Mouse (Mus musculus): Measurements from ENCODE around the gene Gpr62. TPM values are rescaled to one million over a fixed set of nuclear protein-coding genes. Genes with fewer than 3 reads are reported as not detected.

Gene Gpr62
- polyA plus RNA-seq, 1 experiment from 2014 or later: 0.13 TPM

GRCm38 (mm10) chr9:106421865-106422160 lies 43.9 kb downstream of the Gpr62 start:
- Histone ChIP-seq H3K36me3 (ENCODE audit: control insufficient read depth, insufficient read depth) (no peaks in the 10 kb centered on the region), H3K4me1 (ENCODE audit: control insufficient read depth, insufficient read depth, low read length) (peaks cover 18% of the 10 kb centered on the region), H3K27ac (ENCODE audit: low read length) (no peak overlapping the region), H3K27me3 (ENCODE audit: control insufficient read depth, insufficient read depth, low read length) (no peaks in the 10 kb centered on the region), H3K4me3 (ENCODE audit: low read length) (peak overlapping the region; percentile 26; the same call in 1 of the 2 replicates), H3K9ac (ENCODE audit: low read length) (peak overlapping the region; percentile 58), H3K4me2 (ENCODE audit: low read depth, low read length) (peak overlapping the region; percentile 49), H3K9me3 (replicated peaks; ENCODE audit: control insufficient read depth, low read length) (no peaks in the 10 kb centered on the region)
- ATAC-seq (replicated peaks; ENCODE audit: extremely low read depth, insufficient read depth, low FRiP score): peak; percentile 56
- 0% methylated on average over 3 of the region's 3 CpGs for WGBS

- no peaks in the 10 kb centered on the region for H3K36me3 ChIP-seq (ENCODE audit: control insufficient read depth, insufficient read depth)
- no peaks in the 10 kb centered on the region for H3K9me3 ChIP-seq (replicated peaks; ENCODE audit: control insufficient read depth, low read length)
- no peaks in the 10 kb centered on the region for H3K27me3 ChIP-seq (ENCODE audit: control insufficient read depth, insufficient read depth, low read length)
- H3K27ac ChIP-seq (ENCODE audit: low read length): no peak overlapping the region
- peaks cover 21% of the 10 kb centered on the region for H3K4me1 ChIP-seq (ENCODE audit: control insufficient read depth, insufficient read depth, low read length)
- H3K9ac ChIP-seq (ENCODE audit: low read length): peak overlapping the region; percentile 58
- peak overlapping the region; percentile 49 for H3K4me2 ChIP-seq (ENCODE audit: low read depth, low read length)
- WGBS: 18% methylated on average over 18 of the region's 18 CpGs
- 0 out of 2 replicates have a peak, but pooled peaks have one; percentile 5 for ATAC-seq (replicated peaks; ENCODE audit: extremely low read depth, insufficient read depth, low FRiP score)
- peak overlapping the region; percentile 26; the same call in 1 of the 2 replicates for H3K4me3 ChIP-seq (ENCODE audit: low read length)
Measured at GRCm38 (mm10) chr9:106421033-106421864, 44.5 kb downstream of the Gpr62 start.

GRCm38 (mm10) chr9:106420608-106421007 lies 45.1 kb downstream of the Gpr62 start:
- H3K9ac ChIP-seq (ENCODE audit: low read length): no peak overlapping the region

GRCm38 (mm10) chr9:106417841-106418625 lies 47.7 kb downstream of the Gpr62 start:
- Histone ChIP-seq H3K4me2 (ENCODE audit: low read depth, low read length) (peak overlapping the region; percentile 73), H3K36me3 (ENCODE audit: control insufficient read depth, insufficient read depth) (no peaks in the 10 kb centered on the region), H3K9ac (ENCODE audit: low read length) (peak overlapping the region; percentile 65), H3K9me3 (replicated peaks; ENCODE audit: control insufficient read depth, low read length) (no peaks in the 10 kb centered on the region), H3K27me3 (ENCODE audit: control insufficient read depth, insufficient read depth, low read length) (no peaks in the 10 kb centered on the region), H3K4me1 (ENCODE audit: control insufficient read depth, insufficient read depth, low read length) (peaks cover 21% of the 10 kb centered on the region), H3K27ac (ENCODE audit: low read length) (peak overlapping the region; percentile 68), H3K4me3 (ENCODE audit: low read length) (peak overlapping the region; percentile 43)
- peak; percentile 83 for ATAC-seq (replicated peaks; ENCODE audit: extremely low read depth, insufficient read depth, low FRiP score)
- 15% methylated on average over 29 of the region's 29 CpGs for WGBS

More at GRCm38 (mm10) chr9:106420608-106421007, 45.1 kb downstream of the Gpr62 start:
- Histone ChIP-seq H3K36me3 (ENCODE audit: control insufficient read depth, insufficient read depth) (no peaks in the 10 kb centered on the region), H3K4me1 (ENCODE audit: control insufficient read depth, insufficient read depth, low read length) (peaks cover 21% of the 10 kb centered on the region), H3K9me3 (replicated peaks; ENCODE audit: control insufficient read depth, low read length) (no peaks in the 10 kb centered on the region), H3K27ac (ENCODE audit: low read length) (no peak overlapping the region), H3K4me3 (ENCODE audit: low read length) (no peak overlapping the region), H3K4me2 (ENCODE audit: low read depth, low read length) (no peak overlapping the region), H3K27me3 (ENCODE audit: control insufficient read depth, insufficient read depth, low read length) (no peaks in the 10 kb centered on the region)
- 10% methylated on average over 2 of the region's 2 CpGs for WGBS
- no peak for ATAC-seq (replicated peaks; ENCODE audit: extremely low read depth, insufficient read depth, low FRiP score)

- Histone ChIP-seq H3K4me2 (ENCODE audit: low read depth, low read length) (no peak overlapping the region), H3K27ac (ENCODE audit: low read length) (peak overlapping the region; percentile 56; the same call in 1 of the 2 replicates), H3K4me3 (ENCODE audit: low read length) (no peak overlapping the region), H3K27me3 (ENCODE audit: control insufficient read depth, insufficient read depth, low read length) (no peaks in the 10 kb centered on the region), H3K9me3 (replicated peaks; ENCODE audit: control insufficient read depth, low read length) (no peaks in the 10 kb centered on the region), H3K4me1 (ENCODE audit: control insufficient read depth, insufficient read depth, low read length) (peaks cover 21% of the 10 kb centered on the region), H3K9ac (ENCODE audit: low read length) (no peak overlapping the region; the same call in 1 of the 2 replicates), H3K36me3 (ENCODE audit: control insufficient read depth, insufficient read depth) (no peaks in the 10 kb centered on the region)
- no peak for ATAC-seq (replicated peaks; ENCODE audit: extremely low read depth, insufficient read depth, low FRiP score)
- WGBS: 54% methylated on average over 6 of the region's 6 CpGs
Measured at GRCm38 (mm10) chr9:106416826-106417225, 48.9 kb downstream of the Gpr62 start.

Other genes with a start within 250 kb of the Gpr62 start
- 0.05 and 0.09 TPM in 2 replicates for gene Tlr9, start 243.3 kb downstream of the Gpr62 start, polyA plus RNA-seq (2015; fragmentation: Nextera tagmentation; extraction: Ambion mirVana)
- 217 and 223 TPM in 2 replicates for gene Alas1, start 217.3 kb downstream of the Gpr62 start, polyA plus RNA-seq (2015; fragmentation: Nextera tagmentation; extraction: Ambion mirVana)
- 29.3 and 30.6 TPM in 2 replicates for gene Poc1a, start 184.9 kb downstream of the Gpr62 start, polyA plus RNA-seq (2015; fragmentation: Nextera tagmentation; extraction: Ambion mirVana)
- gene Dusp7, start 97.3 kb downstream of the Gpr62 start, polyA plus RNA-seq (2015; fragmentation: Nextera tagmentation; extraction: Ambion mirVana): 7.9 and 10.2 TPM in 2 replicates
- gene Rpl29, start 36.5 kb downstream of the Gpr62 start, polyA plus RNA-seq (2015; fragmentation: Nextera tagmentation; extraction: Ambion mirVana): 476 and 565 TPM in 2 replicates
- gene Acy1, start 27.6 kb downstream of the Gpr62 start, polyA plus RNA-seq (2015; fragmentation: Nextera tagmentation; extraction: Ambion mirVana): 27.5 and 27.8 TPM in 2 replicates
- gene Abhd14b, start 18.5 kb downstream of the Gpr62 start, polyA plus RNA-seq (2015; fragmentation: Nextera tagmentation; extraction: Ambion mirVana): 10.0 and 10.7 TPM in 2 replicates
- gene Abhd14a, start 18.3 kb downstream of the Gpr62 start, polyA plus RNA-seq (2015; fragmentation: Nextera tagmentation; extraction: Ambion mirVana): 60.5 and 61.0 TPM in 2 replicates
- 64.8 and 69.9 TPM in 2 replicates for gene Pcbp4, start 12.6 kb downstream of the Gpr62 start, polyA plus RNA-seq (2015; fragmentation: Nextera tagmentation; extraction: Ambion mirVana)
- 29.6 and 31.8 TPM in 2 replicates for gene Rrp9, start 10.0 kb upstream of the Gpr62 start, polyA plus RNA-seq (2015; fragmentation: Nextera tagmentation; extraction: Ambion mirVana)
- 3.1 and 4.0 TPM in 2 replicates for gene Parp3, start 11.0 kb upstream of the Gpr62 start, polyA plus RNA-seq (2015; fragmentation: Nextera tagmentation; extraction: Ambion mirVana)
- not detected in 2 replicates for gene Iqcf1, start 34.0 kb upstream of the Gpr62 start, polyA plus RNA-seq (2015; fragmentation: Nextera tagmentation; extraction: Ambion mirVana)
- not detected in 2 replicates for gene Iqcf5, start 48.6 kb upstream of the Gpr62 start, polyA plus RNA-seq (2015; fragmentation: Nextera tagmentation; extraction: Ambion mirVana)
- not detected in 2 replicates for gene Iqcf3, start 95.7 kb upstream of the Gpr62 start, polyA plus RNA-seq (2015; fragmentation: Nextera tagmentation; extraction: Ambion mirVana)
- gene Iqcf4, start 105.1 kb upstream of the Gpr62 start, polyA plus RNA-seq (2015; fragmentation: Nextera tagmentation; extraction: Ambion mirVana): not detected in 2 replicates
- gene Iqcf6, start 160.6 kb upstream of the Gpr62 start, polyA plus RNA-seq (2015; fragmentation: Nextera tagmentation; extraction: Ambion mirVana): not detected in 2 replicates
- not detected in 2 replicates for gene Grm2, start 190.1 kb upstream of the Gpr62 start, polyA plus RNA-seq (2015; fragmentation: Nextera tagmentation; extraction: Ambion mirVana)
- gene Tex264, start 220.0 kb upstream of the Gpr62 start, polyA plus RNA-seq (2015; fragmentation: Nextera tagmentation; extraction: Ambion mirVana): 52.5 and 53.6 TPM in 2 replicates